Mouse (Mus musculus): ENCODE data around the gene Nipa1. TPM values are rescaled to one million over a fixed set of nuclear protein-coding genes. Genes with fewer than 3 reads are reported as not detected.

Gene Nipa1
- polyA plus RNA-seq, 1 experiment, result 4.9 TPM

DNA sequence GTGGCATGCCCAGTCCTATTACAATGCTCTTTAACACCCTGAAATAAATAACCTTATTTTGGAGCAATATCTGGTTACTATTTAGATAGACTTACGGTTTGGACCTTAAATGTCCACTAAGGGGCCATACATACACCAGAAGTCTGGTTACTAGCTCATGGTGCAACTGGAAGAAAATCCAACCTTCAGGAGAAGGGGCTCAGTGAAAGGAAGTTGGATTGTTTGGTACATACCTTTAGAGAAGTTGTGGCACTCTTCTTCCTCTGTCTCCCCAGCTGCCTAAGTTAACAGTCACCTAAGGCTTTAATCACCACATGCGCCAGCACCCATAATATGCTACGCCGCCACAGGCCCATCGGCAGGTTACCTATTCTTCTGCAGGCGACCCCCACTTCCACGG is 3.9 kb downstream of the Nipa1 start:
- no peak for TF ChIP-seq GATA1 (IDR thresholded peaks at IDR 0.05; ENCODE audit: low read length)

DNA sequence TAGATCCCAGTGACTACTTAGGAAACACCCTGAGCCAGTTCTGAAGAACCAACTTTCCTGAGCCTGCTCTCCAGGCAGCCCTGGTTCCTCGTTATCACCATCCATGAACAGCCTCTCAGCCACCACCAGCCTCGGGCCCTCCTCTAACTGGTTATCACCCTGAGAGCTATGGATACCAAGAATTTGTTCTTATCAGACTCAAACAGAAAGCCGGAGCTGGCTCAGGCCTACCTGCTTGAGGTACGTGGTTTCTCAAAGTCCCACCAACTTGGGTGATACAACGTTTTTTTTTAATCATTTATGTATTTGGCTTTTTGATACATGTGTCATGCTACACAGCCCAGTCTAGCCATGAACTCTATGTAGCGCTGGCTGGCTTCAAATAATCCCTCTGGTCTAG is 4.6 kb downstream of the Nipa1 start:
- peak; percentile 93 for TF ChIP-seq GATA1 (IDR thresholded peaks at IDR 0.05; ENCODE audit: low read length)

DNA sequence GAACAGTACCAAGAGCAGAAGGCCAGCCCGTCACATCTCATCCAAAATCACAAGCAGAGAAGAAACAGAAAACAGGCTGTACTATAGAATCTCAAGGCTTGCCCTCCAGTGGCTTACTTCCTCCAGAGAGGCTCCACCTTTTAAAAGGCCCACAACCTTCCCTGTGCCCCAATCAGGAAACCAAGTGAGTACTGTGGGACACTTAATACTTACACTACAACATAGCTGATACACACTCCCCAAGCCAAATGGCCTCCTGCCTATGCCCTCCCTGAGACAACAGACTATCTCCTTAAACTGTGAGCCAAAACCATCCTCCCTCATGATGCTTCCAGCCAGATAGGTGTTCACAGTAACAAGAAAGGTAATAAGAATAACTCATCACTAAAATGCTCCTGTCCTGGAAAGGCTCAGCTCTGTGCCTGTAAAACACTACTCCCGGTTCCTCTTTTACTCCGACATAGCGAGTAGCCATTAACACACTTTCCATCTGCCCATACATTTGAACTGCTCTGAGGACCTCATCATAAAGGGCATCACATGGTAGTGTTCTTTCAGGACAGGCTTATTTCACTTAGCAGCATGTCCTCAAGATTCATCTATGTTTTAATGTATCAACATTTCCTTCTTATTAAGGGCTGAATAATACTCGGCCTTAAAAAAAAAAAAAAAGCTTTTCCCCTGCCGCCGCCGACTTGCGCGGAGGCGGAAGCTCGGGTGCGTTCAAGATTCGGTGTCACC is 6.3 kb downstream of the Nipa1 start:
- TF ChIP-seq GATA1 (IDR thresholded peaks at IDR 0.05; ENCODE audit: low read length), result no peak

DNA sequence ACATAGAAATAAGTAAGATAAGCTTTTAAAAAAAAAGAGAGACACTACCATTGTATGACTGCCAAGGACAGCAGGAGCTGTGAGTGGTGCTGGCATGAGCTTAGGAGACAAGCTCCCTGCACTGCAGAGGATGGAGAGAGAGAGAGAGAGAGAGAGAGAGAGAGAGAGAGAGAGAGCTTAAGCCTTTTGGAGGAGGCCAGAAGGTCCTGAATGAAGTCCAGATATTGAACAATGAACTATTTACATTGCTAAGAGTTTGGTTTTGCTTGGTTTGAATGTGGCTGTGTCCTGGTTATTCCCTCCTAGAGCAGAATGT is 8.8 kb downstream of the Nipa1 start:
- TF ChIP-seq GATA1 (IDR thresholded peaks at IDR 0.05; ENCODE audit: low read length), result no peak

DNA sequence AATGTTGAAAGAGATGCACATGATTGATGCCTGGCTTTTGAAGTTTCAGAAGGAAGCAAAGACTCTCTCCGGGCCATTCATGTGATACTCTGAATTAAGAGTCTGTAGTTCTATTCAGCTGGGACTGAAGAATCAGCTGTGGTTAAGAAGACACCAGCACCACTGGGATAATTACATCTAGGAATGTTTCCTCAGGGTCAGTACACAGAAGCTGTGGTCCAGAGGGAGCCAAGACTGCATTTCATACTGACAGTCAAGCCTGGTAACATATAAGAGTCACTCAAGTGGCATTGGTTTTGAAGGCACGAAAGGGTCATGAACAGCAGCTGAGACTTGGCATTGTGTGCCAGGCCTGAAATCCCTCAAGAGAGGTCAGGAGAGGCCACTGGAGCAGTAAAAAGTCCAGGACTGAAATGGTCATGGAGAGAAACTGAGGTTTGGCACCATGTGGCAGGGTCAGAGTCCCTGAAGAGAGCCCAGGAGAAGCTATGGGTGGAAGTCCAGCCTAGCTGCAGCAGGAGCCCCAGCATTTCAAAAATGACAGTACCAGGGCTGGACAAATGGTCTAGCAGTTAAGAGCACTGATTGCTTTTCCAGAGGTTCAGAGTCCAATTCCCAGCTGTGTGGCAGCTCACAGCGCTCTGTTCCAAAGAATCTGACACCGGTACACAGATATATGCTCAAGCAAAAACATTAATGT is 9.3 kb downstream of the Nipa1 start:
- TF ChIP-seq GATA1 (IDR thresholded peaks at IDR 0.05; ENCODE audit: low read length), result no peak

DNA sequence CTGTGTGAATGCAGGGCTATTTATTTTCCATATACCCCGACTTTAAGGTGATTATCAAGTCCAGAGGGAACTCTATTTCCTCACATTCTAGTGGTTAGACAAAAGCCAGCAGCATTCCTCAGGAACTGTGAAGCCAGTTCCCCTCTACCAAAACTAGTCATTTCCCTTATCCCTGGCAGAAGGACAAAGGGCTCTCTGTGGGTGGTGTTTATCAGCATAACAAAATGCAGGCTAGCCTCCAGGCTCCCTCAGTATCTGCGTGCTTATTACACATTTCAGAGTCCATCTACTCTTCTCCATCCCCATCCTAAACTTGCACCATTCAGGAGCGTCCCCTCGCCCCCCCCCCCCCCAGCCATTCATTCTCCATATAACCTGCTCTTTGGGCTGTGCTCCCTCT is 20.8 kb downstream of the Nipa1 start:
- no peak for TF ChIP-seq GATA1 (IDR thresholded peaks at IDR 0.05; ENCODE audit: low read length)

DNA sequence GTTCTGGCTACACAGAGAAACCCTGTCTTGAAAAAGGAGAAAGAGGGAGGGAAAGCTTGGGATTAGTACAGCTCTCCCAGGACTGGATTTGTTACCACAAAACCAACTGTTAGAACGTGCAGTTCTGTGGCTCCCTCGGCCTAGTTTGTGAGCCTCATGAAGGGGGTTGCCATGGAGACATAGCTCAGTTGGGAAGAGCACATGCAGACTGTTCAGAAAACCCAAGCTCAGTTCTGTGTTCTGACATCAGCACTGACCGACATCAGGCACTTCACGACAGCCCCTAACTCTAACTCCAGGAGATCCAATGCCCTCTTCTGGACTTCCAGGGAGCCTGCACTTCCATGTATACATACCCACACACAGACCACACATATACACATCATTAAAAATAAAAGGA is 24.7 kb downstream of the Nipa1 start:
- no peak for TF ChIP-seq GATA1 (IDR thresholded peaks at IDR 0.05; ENCODE audit: low read length)

DNA sequence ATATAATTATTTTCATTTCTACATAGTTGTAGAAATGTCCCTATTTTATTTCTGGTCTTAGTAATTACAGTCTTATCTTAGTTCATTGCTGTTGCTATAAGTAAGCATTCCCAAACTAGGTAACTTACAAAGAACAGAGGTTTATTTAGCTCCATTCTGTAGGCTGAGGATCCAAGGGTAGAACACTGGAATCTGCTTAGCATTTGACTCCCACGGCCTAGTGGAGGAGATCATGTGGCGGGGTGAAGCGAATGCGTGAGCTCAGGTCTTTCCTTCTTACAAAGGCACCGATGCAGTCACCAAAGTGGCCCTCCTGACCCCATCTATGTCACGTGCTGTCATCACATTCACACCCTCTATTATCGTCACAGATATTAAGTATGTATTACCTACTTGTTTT is 27.9 kb downstream of the Nipa1 start:
- no peak for TF ChIP-seq GATA1 (IDR thresholded peaks at IDR 0.05; ENCODE audit: low read length)

DNA sequence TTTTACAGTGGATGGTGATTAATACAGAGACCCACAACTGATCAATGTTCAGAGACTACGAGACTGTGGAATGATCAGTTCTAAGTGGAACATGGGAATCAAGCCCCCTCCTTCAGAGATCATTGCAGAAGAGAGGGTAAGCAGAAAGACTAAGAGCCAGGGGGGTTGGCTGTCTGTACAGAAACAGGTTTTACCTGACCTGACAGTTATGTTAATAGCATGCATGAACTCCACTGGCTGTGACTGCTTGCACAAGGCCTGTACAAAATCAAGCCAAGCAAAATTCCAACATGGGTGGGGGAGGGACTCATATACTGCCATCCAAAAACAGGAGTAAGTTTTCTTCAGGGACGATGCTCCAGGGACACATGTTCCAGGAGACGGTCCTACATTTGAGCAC is 28.6 kb downstream of the Nipa1 start:
- TF ChIP-seq GATA1 (IDR thresholded peaks at IDR 0.05; ENCODE audit: low read length), result no peak

DNA sequence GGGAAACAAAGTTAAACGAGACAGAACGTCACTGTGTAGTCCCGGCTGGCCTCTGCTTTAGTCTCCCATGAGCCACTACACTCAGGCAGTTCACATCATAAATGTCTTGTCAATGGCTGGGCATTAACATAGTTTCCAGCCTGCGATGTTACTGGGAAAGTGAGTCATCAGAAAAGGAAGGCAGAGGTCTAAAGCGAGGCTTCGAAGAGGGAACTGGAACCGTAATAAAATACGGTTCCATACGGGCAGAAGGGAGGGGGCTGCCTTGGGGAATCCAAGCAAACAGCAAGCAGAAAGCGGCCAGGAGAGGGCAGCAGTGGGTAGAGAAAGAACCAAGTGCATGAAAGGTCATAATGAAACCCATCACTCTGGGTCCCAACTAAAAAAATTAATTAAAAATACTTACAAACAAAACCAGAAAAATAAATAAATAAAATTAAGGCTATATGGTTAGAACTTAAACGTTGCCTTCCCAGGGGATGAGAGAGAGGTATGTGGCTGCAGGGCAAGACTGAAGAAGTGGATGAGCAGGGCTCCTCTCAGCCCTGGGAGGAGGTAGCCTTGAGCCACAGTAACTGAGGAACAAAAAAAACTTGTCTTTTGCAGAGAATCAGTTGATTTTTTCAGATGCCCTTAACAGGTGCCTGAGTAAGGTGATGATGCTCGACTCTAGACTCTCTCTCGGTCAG is 33.1 kb downstream of the Nipa1 start:
- no peak for TF ChIP-seq GATA1 (IDR thresholded peaks at IDR 0.05; ENCODE audit: low read length)

DNA sequence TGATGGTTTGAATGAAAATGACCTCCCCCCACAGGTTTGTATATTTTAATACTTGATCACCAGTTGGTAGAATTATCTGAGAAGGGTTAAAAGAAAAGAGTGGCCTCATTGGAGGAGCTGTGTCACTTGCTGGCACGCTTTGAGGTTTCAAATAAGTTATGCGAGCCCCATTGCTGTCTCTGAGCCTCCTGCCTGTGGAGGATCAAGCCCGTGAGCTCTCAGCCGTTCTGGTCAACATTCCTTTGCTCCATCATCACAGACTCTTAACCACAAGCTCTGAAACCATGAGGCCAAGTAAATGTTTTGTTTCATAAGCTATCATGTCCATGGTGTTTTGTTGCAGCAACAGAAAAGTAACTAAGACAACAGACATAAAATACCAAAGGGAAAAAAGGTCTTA is 35.0 kb downstream of the Nipa1 start:
- no peak for TF ChIP-seq GATA1 (IDR thresholded peaks at IDR 0.05; ENCODE audit: low read length)

DNA sequence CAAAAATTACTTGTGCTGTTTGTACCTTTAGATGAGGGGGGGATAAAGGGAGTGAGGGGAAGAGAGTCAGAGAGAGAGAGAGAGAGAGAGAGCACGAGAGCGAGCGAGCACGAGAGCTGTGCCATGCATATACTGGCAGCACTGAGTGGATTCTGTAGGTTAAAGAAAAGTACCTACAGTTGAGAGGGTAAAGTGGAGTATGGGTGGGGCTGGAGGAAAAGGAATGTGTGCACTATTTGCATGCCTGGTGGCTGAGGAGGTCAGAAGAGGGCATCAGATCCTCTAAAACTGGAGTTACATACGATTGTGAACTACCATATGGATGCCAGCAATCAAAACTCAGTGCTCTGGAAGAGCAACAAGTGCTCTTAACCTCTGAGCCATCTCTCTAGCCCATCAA is 36.6 kb downstream of the Nipa1 start:
- TF ChIP-seq GATA1 (IDR thresholded peaks at IDR 0.05; ENCODE audit: low read length), result no peak

DNA sequence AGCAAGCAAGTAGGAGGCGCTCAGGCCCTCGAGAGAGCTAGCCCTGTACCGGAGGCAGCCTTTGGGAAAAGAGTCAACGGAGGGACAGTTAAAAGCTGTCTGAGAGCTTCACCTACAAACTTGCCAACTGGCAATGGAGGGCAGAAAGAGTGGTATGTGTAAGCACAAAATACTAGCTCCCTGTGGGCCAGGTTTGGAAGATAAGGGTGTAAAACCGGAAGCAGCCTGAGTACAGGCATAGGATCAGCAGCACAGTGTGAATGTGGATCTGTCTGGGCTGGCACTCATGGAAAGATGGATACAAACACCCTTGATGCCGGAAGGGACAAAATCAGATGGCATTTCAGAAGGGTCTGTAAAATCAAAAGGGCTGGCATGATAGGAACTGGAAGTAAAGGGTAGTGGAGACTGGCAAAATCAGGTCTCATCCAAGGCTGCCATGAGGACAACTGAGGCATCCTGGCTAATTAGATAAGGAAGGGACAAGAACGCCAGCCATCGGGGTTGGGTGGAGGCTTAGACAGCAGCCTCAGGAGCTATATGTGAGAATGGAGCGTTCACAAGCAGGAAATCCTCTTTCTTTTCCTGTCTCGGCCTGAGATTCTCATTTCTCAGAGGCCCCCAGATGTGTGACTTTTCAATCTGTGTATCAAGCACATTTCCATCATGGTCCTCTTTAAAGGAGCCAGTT is 37.6 kb downstream of the Nipa1 start:
- TF ChIP-seq GATA1 (IDR thresholded peaks at IDR 0.05; ENCODE audit: low read length), result no peak

DNA sequence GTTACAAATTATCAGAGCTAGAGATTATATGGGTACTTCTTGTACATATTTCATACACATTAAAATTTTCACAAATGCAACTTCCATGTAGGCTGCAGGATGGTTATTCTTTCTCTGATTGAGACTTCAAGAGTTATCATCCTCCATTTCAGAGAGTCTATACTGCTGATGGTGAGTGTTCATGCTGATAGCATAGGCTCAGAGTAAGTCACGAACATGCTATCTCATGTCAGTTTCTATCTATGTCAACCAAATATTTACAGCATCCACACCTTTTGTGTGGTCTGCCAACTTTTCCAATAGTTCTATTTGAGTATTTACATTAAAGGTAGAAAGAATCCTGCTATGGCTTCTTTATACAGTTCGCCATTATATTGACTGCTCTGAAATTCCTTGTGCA is 38.2 kb downstream of the Nipa1 start:
- TF ChIP-seq GATA1 (IDR thresholded peaks at IDR 0.05; ENCODE audit: low read length), result no peak

DNA sequence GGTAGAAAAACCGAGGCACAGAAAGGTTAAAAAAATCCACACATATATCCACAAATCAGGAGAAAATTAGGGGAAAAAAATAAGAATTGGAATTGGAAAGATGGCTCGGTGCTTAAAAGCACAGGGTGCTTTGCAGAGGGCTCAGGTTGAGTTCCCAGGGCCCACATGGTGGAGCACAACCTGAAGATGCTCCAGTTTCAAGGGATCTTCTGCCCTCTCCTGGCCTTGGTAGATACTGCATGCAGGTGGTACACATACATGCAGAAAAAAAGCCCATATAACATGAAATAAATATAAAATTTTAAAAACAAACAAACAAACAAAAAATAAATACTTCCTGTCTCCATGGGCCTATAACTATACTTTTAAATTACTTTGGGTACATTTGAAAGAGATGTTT is 45.3 kb downstream of the Nipa1 start:
- no peak for TF ChIP-seq GATA1 (IDR thresholded peaks at IDR 0.05; ENCODE audit: low read length)

DNA sequence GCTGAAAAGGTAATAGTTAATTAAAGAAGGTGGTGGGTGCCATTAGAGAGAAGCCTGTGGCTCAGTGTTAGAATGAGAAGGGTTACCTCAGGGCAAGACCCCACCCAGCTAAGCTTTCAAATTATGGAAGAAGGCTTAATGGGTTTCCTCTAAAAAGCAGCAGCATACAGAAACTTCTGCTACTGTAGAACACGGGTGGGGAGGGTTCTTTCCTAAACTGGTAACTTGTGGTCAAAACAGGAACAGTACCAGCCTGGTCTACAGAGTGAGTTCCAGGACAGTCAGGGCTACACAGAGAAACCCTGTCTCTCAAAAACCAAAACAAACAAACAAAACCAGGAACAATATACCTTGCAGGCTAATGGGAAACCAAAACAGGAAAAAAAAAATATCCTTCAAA is 50.3 kb downstream of the Nipa1 start:
- TF ChIP-seq GATA1 (IDR thresholded peaks at IDR 0.05; ENCODE audit: low read length), result no peak
